Mouse (Mus musculus): Measurements from ENCODE around the gene Pcnx. TPM values are rescaled to one million over a fixed set of nuclear protein-coding genes. Genes with fewer than 3 reads are reported as not detected.
A peak's percentile ranks its signal among the peaks of the same experiment; 100 is the strongest.

Gene Pcnx
- total RNA-seq, 2 experiments from 2014 or later: 86.8 to 97.2 TPM

DNA sequence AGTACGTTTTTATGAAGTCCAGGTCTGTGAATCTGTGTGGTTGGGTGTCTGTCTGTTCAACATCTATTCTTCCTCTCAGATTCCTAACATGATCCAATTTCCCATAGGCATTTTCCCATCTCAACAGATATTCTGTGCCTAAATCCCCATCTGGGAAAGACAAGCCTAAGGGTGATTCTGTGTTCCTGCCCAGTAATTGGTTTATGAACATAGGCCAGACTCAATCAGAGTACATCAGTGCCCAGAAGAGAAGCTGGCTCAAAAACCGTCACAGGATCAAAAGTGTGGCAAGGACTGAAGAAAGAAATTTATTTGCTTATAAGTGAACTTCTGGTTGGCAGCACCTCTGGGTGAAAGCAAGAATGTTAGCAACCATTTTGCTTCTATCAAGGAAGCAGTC, 7.3 kb upstream of the Pcnx start:
- DNase-seq (ENCODE audit: low spot score in 2 of 2): no peak
- intact Hi-C loops (cut with DNase I): no loop called here

DNA sequence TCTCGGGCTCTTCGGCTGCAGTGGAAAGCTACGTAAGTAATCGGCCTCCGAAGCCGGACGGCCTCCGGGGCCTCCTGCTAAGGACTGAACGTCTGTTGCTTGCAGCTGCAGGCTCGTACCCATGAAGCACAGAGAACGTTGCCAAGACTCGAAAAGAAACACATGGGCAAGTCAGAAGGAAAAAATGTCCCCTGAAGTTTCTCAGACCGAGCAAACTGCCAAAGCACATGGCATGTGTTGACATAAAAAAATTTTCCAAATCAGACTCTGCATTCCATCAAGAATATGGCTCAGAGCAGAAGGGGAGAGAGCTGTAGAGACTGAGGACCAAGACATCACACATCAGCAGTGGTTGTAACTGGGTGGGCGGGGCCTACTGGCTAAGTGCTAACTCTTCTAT, 6.8 kb upstream of the Pcnx start:
- no peak for DNase-seq (ENCODE audit: low spot score in 2 of 2)

DNA sequence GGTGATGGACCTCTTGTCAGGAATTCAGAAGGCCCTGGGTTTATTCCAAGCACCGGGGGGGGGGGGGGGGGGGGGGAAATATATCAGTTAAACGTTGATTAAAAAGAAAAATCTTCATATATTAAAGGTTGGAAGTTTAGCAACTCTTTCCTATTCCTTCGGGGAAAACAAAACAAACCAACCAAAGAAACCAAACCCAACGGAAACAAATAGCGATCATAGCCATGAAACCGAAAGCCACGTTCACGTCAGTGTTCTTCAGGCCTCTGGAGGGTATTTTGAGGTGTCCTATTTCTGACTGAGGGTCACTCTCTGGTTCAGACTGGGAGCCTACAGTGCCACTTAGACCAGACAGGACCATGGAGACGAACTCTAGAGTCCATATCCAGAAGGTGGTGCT, 6.3 kb upstream of the Pcnx start:
- no peak for DNase-seq (ENCODE audit: low spot score in 2 of 2)
- intact Hi-C loops (cut with DNase I): no loop called here

More for the DNA sequence above, 6.8 kb upstream of the Pcnx start:
- intact Hi-C loops (cut with DNase I): no loop called here

DNA sequence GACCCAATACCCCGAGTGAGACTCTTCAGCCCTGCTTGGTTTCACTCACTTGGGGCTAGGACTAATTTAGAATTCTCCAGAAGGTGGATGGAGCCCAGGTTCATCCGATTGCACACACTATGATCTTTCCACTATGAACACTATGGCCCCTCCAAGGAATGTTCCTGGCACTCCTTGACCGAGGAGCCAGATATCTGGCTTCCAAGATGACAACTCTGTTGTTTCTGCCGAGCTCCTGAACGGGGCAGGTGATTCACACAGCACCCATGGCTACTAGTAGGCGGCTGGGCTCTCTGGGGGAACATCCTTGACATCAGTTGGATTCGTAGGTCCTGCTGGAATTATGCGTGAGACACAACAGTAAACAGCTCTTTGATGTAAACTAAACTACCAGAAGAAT, 4.8 kb upstream of the Pcnx start:
- intact Hi-C loops (cut with DNase I): loop anchor here (5.0 kb wide), 1 partner anchor 48 kb away; no protein-coding TSS in a partner anchor
- no peak for DNase-seq (ENCODE audit: low spot score in 2 of 2)

DNA sequence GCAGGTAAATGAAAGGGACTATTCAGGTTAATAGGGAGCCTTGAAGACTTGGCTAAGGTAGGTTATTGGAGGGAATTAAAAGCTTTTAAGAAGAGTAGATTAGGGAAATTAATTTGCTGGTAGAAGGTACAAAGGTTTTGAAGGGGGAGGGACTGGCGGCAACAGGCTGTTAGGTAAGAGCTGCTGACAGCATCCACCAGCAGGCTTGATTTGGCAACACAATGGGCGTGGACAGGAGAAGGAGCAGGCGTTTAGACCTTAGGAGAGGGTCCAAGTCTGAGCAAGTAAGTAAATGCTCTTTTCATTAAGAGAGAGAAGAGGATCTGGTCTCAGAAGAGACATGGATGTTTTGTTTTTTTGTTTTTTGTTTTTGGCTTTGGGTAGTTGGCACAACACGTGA, 3.1 kb upstream of the Pcnx start:
- DNase-seq (ENCODE audit: low spot score in 2 of 2): no peak
- intact Hi-C loops (cut with DNase I): loop anchor here (5.0 kb wide), 1 partner anchor 49 kb away; no protein-coding TSS in a partner anchor

DNA sequence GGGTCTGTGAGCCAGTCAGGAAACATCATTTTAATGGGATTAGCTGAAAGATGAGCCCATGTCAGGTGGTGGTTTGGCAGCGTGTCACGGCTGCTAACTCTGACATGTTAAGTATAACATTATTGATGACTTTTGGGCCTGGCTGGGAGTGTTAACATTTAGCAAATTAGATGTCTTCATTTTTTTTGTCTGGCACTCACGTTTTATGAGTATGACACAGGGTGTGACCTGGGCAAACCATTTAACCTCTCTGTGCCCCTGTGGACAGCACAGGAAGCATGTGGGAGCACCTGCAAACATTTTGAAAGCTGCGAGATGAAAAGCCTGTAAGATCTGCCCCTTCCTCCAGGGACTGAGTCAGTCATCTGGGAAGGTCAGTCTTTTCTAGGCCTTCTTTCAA, 2.6 kb upstream of the Pcnx start:
- no peak for DNase-seq (ENCODE audit: low spot score in 2 of 2)
- intact Hi-C loops (cut with DNase I): loop anchor here (5.0 kb wide), 1 partner anchor 50 kb away; no protein-coding TSS in a partner anchor

DNA sequence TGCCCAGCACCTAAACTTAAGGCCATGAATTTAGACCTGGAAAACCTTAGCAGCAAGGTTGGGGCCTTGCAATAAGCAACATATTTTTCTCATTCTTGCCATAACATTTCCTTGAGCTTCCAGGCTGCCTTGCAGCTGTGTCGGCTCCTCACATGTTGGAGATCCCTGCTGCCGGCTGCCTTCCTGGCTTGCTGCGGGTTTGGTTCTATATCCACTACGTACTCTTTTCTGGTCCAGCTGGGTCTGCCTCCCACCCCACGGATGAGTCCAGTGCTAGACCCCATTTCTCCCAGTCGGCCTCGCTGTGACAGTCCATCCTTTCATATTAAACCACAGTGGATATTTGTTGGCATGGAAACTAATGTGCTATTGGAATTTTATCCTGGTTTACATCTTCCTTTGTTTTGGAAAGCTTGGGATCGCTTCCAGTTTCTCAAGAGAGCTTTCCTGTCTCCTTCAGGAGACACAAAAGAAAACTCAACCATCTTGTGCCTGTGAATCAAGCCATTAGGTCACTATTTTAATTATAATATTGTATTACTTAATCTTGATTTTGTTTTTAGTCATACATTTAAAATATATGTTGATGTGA, 1.7 kb upstream of the Pcnx start:
- no peak for DNase-seq (ENCODE audit: low spot score in 2 of 2)
- intact Hi-C loops (cut with DNase I): loop anchor here (5.0 kb wide), 1 partner anchor 51 kb away; no protein-coding TSS in a partner anchor

DNA sequence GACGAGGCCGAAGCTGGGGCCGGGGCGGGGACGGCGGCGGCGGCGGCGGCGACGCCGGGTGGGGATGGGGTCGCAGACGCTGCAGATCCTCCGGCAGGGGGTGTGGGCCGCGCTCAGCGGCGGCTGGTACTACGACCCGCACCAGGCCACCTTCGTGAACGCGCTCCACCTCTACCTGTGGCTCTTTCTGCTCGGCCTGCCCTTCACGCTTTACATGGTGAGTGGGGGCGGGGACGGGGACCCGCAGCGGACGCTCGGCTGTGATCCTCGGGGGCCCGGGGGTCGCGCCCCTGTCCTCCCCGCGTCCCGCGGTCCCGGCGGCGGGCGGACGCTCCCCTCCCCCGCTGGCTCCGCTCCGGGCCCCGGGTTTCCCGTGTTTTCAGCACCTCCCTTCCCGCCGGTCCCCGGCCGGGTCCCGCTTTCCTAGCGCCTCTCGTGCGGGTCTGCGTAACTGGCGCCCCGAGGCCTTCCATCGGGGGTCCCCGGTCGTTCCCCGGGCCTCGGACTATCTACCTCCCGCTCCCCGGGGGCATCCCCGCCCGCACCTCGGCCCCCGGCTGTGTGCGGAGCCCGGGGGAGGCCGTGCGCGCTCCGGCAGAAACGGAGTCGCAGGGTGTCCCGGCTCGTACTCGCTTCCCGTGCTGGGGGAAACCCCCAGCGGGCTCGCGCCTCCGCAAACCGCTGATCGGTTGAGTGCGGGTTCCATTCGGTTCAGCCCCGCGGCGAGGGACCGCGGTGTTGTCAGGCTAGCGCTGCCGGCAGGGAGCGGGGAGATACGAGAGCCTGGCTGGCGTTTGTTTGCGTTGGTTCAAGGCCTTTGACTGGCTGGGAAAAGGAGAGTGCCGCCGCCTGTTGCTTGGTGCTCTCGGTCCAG, 722 bp downstream of the Pcnx start:
- intact Hi-C loops (cut with DNase I): loop anchor here (5.0 kb wide), 2 partner anchors 57 to 63 kb away; no protein-coding TSS in a partner anchor
- DNase-seq (ENCODE audit: low spot score in 2 of 2): peak; percentile 72 to 75

DNA sequence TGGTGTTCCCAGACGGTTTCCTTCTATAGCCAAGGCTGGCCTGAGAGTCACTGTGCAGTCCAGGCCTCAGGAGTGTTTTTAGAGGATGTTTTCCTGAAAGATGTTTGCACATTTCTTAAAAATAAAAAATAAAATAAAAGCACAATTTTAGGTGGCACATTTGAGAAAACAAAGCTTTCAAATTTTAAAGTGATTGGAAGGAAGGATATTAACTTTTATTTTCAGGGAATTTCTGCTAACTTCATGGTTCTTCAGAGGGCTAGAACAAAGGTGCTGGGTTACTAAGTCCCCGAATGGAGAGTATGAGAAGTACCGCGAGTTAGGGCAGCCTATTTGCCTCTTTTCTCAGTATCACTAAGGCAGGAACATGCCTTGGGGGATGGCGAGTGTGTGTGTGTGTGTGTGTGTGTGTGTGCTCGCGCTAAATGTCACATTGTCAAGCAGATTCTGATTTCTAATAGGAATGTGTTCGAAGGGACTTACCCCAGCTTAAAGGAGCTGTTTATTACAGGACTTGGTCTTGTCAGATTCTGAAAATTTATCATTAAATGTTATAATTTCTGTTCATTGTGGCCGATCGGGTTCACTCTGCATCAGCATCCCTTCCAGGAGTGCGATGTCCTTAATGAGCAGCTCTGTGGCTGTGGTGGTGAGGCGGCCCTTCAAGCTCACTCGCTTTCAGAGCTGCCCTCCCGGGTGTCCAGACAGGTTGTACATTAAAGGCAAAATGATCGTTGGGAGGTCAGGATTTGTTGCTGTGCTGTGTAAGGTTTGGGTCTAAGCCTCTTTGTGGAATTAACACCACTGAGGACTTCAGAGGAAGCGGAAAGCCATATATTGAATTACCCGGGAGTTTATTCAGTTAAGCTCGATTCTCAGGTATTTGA, 1.6 kb downstream of the Pcnx start:
- DNase-seq (ENCODE audit: low spot score in 2 of 2): no peak
- intact Hi-C loops (cut with DNase I): loop anchor here (5.0 kb wide), 2 partner anchors 56 to 64 kb away; no protein-coding TSS in a partner anchor

DNA sequence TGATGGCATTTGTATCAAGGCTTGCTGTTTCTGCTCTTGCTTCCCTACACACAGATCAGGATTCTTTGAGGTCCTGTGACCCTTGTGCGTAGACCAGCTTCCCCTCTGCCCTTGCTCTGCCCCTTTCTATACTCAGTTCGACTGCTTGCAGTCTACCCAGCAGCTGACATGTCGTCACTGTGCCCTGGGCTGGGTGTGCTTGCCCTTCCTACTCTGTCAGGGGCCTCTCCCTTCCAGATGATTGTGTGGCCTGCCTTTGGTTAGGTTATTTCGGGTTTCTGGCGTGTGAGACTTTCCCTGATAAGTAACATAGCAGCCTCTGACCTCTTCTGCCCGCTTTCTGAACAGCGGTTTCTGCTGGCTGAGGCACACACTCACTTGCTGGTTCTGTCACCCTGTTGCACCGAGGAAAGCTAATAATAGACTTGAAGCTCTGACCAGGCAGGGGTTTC, 2.6 kb downstream of the Pcnx start:
- no peak for DNase-seq (ENCODE audit: low spot score in 2 of 2)
- intact Hi-C loops (cut with DNase I): loop anchor here (5.0 kb wide), 2 partner anchors 55 to 65 kb away; no protein-coding TSS in a partner anchor

DNA sequence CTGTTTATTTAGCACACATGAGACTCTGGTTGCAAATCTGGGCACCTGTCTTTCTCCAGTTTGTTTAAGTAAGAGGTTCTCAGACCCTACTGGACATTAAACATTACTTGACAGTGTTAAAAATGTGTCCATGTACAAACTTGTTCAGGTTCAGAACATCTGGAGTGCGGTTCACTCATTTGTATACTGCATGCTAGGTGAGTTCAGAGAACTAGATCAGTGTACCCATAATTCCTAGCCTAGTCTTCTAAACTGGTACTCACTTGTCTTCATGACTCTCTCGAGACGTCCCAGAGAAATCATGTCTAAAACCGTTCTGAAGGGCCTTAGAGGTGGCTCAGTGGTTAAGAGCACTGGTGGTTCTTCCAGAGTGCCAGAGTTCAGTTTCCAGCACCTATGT, 4.1 kb downstream of the Pcnx start:
- no peak for DNase-seq (ENCODE audit: low spot score in 2 of 2)
- intact Hi-C loops (cut with DNase I): loop anchor here (5.0 kb wide), 2 partner anchors 53 to 67 kb away; no protein-coding TSS in a partner anchor

DNA sequence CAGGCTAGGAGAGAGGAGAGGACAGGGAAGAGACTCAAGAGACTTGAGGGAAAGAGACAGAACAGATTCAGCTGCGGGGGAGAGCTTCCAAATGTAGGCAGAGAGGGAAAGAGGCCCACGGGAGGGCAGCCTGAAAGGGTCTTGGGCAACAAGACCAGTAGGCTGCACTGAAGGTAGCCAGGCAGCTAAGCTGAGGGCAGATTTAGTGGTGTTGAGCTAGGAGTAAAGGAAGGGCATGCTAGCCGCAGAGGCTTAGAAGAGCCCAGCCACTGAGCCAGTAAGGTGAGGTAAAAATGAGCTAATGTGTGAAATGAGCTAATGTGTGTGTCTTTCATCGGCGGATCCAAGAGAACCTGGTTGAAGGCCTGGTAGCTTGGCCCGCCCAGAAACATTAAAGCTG, 5.4 kb downstream of the Pcnx start:
- DNase-seq (ENCODE audit: low spot score in 2 of 2): no peak
- intact Hi-C loops (cut with DNase I): no loop called here

DNA sequence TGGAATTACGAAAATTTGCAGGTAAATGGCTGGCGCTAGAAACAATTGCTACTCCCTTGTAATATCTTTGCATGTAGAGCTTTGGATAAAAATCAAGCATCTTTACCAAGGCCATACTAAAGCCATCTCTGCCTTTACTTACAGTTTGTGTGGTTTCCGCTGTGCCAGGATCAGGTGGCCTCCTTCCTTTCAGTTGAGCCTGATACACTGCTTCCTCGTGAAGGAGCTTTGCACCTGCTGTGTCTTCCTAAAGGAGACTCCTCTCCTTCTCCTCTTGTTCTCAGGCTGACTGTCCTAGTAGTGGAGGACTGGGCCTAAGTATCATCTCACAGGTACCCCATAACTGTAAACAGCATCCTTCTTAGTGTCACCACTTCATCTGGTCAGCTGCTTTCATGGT, 7.5 kb downstream of the Pcnx start:
- intact Hi-C loops (cut with DNase I): no loop called here
- DNase-seq (ENCODE audit: low spot score in 2 of 2): no peak

DNA sequence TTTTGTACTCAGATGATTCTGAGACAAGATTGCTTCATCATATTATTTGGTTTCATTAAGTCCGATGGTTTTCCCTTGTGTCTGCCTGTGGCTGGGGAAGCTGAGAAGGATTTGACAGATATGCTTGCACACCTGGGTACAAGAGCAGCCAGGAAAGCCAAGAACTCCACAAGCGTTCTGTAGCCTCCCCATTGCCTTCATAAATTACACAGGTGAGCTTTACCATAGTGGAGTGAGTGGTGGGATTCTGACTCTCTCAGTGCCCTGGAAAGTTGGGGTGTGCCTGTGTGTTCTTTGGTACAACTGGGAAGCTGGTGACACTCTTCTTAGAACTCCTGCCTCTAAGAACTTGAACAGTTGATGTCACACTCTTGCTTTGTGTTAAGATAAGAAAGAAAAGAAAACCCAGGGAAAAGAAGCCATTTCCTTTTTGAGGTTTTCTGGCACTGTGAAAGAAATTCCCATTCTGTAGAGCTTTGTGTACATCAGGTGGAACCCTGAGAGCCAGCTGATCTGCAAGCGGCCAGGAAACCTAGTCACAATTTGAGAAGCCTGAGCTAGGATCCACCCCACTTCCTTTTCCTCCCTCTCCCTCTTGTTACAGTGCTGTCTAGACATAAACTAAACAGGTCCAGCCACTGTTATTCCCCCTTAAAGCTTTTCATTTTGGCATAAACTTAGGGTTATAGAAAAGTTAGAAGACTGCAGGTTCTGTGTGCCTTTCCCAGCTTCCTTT, 9.6 kb downstream of the Pcnx start:
- intact Hi-C loops (cut with DNase I): no loop called here
- DNase-seq (ENCODE audit: low spot score in 2 of 2): no peak

DNA sequence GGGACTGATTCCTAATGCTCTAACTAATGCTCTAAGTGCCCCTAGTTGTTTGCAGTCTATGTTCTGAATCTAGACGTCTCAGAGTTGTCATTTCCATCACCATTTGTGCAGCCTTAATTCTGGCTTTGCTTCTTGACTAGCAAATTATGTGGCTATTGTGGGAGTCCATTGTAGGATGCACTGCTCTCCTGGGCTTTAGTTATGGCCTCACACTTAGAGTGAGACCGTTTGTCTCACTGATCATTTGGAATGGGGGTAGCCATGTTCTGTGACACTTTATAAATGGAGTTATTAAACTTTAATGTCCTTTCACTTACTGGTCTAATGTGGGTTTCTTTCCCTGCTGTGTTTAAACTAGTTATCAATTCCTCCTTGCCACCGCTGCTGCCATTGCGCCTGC, 13.5 kb downstream of the Pcnx start:
- DNase-seq (ENCODE audit: low spot score in 2 of 2): no peak
- intact Hi-C loops (cut with DNase I): no loop called here

DNA sequence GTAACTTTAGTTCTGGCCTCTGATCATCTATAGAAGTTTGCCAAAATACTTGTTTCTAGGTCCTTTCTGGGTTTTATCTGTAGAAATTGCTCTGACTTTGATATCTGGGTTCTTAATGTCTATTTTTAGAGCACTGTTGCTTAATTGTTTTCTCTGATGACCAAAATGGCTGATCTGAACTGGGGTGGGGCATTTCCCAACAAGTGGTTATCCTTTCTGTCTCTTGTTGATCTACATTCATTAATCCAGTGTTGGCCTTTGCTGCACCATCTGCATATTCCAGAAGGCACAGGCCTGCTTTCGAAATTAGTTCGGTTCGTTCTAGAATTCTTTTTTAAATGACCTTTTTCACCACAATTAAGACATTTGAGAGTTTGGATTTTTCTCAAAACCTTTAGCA, 20.3 kb downstream of the Pcnx start:
- intact Hi-C loops (cut with DNase I): no loop called here

DNA sequence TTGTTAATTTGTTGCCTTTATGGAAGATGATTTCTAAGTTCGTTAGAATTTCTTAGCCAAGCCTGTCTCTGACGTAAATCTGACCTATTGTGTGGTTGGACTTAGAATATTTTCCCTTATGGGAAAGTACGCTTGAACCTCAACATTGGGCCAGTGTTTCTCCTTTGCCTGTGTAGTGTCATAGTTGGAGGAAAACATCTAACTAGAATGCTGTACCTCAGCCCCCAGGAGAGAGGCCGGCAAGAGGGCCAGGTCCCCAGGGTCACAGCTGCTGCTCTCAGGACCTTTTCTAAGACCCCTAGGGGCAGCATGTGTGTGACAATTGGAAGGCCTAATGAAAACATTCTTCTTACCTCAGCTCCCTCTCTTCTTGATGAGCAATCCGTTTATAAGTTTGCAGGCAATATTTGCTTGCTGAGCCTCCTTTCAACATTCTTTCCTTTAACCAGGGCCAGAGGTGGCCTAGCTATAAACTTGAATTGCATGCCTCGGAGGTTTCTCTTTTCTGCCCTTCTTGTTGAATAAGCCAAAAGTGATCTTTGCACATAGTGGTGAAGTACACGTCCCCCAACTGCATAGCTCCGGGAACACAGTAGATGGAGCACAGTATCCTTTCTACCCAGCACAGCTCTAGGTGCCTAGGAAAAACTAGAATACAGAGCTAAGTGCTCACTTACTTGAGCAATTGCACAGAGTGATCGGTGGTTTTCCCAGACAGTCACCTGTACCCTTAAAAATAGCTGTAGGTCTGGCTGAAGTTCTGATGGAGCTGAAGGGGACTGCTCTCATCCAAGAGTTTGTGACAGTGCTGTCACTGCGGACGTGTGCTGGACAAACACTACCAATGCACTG, 23.7 kb downstream of the Pcnx start:
- no peak for DNase-seq (ENCODE audit: low spot score in 2 of 2)
- intact Hi-C loops (cut with DNase I): no loop called here

More for the DNA sequence above, 20.3 kb downstream of the Pcnx start:
- DNase-seq (ENCODE audit: low spot score in 2 of 2): no peak

DNA sequence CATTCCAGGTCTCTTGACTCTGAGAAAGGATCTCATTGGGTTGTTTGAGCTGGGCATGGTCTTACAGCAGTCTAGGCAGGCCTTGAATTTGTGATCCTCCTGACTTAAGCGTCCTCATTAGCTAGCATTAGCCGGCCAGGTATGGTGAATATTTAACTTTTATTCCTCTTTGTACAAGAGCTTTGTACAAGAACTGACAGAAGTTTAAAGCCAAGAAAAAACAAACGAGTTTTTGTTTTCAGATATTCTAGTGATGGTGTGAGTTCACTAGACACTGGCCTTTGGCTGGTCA, 24.2 kb downstream of the Pcnx start:
- DNase-seq (ENCODE audit: low spot score in 2 of 2): no peak
- intact Hi-C loops (cut with DNase I): no loop called here
